Mouse (Mus musculus): ENCODE data around the gene Ubap1.

The Ubap1 gene

DNA sequence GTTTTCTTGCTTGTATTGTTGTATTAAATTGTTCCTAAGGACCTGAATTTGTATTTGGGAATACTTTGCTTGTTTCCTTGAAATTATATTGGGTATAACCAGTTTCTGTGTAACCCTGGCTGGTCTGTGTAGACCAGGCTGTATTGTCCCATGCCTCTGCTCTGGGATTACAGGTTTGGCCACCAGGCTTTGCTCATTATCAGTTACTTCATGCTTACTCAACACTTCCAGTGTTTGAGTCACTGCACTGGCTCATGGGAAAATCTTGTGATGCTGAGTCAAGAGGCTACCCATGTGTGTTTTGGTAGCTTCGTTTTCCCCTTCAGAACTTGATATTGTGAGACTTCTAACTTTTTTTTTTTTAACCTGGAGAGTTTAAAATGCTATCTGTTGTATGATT, 4.5 kb downstream of the Ubap1 start:
- no peak for DNase-seq (ENCODE audit: low spot score in 2 of 2)

- no peak for DNase-seq (ENCODE audit: low spot score in 2 of 2)
These were observed 8.4 kb downstream of the Ubap1 start for GRCm38 (mm10) chr4:41357154-41357553.

GRCm38 (mm10) chr4:41358669-41359068, 9.9 kb downstream of the Ubap1 start:
- DNase-seq (ENCODE audit: low spot score in 2 of 2) = no peak

DNA sequence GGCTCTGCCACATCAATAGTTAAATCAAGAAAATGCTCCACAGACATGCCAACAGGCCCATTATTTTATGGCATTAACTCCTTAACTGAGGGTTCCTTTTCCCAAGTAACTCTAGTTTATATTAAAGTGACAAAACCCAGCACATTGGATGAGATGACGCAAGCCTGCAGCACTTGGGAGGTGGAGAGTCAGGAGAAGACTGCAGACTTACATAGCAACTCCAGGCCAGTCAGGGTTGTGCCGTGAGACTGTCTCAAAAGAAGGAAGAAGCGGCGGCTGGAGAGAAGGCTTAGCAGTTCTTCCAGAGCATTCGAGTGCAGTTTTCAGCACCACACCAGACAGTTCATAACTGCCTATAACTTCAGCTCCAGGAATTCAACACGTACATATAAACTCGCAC, 10.6 kb downstream of the Ubap1 start:
- no peak for DNase-seq (ENCODE audit: low spot score in 2 of 2)

DNA sequence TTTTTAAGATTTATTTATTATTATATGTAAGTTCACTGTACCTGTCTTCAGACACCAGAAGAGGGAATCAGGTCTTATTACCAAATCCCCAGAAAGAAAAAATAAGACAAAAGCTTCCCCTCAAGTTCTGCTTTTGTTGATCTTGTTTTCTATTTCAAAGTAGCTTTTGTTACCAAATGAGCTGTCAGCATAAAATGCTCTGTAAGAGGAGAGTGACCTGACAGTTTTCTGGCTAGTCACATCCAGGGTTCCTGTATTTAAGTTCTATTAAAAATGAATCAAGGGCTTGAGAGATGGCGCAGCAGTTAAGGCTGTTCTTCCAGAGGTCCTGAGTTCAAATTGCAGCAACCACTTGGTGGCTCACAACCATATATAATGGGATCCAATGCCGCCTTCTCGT, 12.3 kb downstream of the Ubap1 start:
- no peak for DNase-seq (ENCODE audit: low spot score in 2 of 2)

- no peak for DNase-seq (ENCODE audit: low spot score in 2 of 2)
These were observed 19.4 kb downstream of the Ubap1 start for GRCm38 (mm10) chr4:41368198-41368597.

DNA sequence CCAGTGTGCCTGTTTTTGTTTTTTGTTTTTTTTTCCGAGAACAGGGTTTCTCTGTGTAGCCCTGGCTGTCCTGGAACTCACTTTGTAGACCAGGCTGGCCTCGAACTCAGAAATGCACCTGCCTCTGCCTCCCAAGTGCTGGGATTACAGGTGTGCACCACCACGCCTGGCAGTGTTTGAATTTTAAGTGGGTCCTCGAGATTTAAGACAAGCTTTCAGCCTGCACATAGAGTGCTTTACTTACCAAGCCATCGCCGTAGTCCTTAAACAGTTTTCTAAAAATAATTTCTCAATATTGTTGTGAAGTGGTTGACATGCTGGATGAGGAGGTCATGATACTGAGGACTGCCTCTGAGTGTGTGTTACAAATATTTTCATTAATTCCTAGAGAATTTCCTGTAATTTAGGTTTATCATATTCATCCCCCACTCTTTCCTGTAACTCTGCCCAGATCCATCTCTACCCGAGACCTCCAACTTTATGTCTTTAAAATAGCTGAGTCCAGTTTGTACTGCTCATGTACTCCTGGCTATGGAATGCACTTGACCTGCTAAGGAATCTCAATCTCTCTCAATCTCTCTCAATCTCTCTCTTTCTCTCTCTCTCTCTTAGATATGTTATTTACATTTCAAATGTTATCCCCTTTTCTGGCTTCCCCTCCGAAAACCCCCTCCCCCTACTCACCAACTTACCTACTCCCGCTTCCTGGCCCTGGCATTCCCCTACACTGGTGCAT, 21.1 kb downstream of the Ubap1 start:
- no peak for DNase-seq (ENCODE audit: low spot score in 2 of 2)

GRCm38 (mm10) chr4:41377567-41377966, 28.8 kb downstream of the Ubap1 start:
- no peak for DNase-seq (ENCODE audit: low spot score in 2 of 2)

GRCm38 (mm10) chr4:41381213-41381950, 32.6 kb downstream of the Ubap1 start:
- no peak for DNase-seq (ENCODE audit: low spot score in 2 of 2)

- no peak for DNase-seq (ENCODE audit: low spot score in 2 of 2)
These were observed 37.7 kb downstream of the Ubap1 start for GRCm38 (mm10) chr4:41386412-41386975.

DNA sequence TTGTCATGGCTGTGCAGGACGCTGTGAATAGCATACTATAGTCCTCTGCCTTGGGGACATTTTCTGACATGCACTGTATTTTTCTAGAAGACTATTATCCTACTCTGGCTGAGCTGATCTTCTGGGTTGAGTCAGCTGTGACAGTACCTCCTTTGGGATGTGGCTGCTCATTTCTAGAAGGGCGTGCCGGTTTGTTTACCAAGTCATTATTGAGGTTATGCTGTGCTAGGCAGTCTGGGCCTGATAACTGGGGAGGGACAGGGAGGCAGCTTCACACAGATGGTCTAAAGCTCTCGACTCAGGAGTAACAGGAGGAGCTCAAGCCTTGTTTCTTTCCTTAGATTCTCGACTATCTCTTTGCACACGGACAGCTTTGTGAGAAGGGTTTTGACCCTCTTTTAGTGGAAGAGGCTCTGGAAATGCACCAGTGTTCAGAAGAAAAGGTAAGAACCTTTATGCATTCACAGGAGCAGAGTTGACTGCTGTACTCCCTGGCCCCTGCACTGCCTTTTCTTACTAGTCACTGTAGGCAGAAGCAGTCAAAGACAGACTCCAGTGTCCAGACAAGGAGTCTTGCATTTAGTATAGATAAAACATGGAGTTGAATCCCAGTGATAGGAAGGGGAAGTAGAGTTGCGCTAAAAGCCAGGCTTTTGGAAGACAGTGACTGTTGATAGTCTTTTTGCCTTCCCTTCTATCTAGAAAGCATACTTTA, 39.1 kb downstream of the Ubap1 start:
- DNase-seq (ENCODE audit: low spot score in 2 of 2) = no peak

DNA sequence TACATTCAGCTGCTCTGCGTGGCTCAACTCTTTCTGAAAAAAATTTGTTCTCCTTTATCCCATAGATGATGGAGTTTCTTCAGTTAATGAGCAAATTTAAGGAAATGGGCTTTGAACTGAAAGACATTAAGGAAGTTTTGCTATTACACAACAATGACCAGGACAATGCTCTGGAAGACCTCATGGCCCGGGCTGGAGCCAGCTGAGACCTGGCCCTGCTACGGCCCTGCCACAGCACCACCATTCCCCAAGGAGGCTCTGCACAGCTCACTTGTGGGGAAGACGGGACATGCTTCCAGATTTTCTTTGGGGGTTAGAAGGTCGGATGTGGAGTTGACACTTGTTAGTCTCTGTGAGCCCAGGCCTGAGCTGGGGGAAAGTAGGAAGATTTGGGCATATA, 39.8 kb downstream of the Ubap1 start:
- no peak for DNase-seq (ENCODE audit: low spot score in 2 of 2)

DNA sequence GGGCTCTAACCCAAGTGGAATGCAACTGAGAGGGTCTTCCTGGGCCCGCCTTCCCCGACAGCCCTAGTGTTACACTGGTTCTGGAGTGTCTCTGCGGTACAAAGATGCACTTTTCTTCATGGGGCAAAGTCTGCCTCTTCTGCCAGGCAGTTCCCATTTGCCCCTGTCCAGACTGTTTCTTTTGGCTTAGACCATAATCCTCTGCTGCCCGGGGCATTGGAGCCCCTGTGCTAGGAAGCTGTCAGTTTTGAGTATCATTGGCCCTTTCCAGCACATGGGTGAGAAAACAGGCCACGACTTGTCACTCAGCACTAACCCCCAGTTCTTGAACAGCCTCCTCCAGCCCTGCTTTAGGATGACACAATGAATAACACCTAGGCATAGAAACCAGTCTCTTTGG, 40.4 kb downstream of the Ubap1 start:
- DNase-seq (ENCODE audit: low spot score in 2 of 2) = no peak

- peak; percentile 68 to 69 for DNase-seq (ENCODE audit: low spot score in 2 of 2)
These were observed 41.3 kb downstream of the Ubap1 start for GRCm38 (mm10) chr4:41390122-41390521.

GRCm38 (mm10) chr4:41391015-41391414, 42.2 kb downstream of the Ubap1 start:
- DNase-seq (ENCODE audit: low spot score in 2 of 2) = no peak

DNA sequence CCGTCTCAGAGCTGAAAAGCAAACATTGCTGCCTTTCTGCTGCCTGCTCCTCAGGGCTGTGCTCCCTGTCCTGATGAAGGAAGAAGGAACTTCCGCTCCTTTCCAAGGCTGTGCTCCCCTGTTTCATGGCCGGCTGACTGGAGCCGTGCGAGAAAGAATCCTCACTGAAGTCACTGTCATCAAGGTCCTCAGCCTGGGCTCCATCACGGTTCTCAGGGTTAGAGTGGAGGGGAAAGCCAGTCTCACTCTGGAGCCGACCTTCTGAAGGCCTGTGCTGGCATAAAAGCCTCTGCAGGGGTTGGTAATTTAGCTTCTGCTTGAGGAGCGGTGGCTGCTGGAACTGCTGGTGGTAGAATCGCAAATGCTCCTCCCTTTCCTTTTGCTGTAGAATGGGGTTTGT, 45.9 kb downstream of the Ubap1 start:
- DNase-seq (ENCODE audit: low spot score in 2 of 2) = no peak

GRCm38 (mm10) chr4:41398353-41398752, 49.6 kb downstream of the Ubap1 start:
- no peak for DNase-seq (ENCODE audit: low spot score in 2 of 2)

GRCm38 (mm10) chr4:41399904-41400303, 51.1 kb downstream of the Ubap1 start:
- no peak for DNase-seq (ENCODE audit: low spot score in 2 of 2)

DNA sequence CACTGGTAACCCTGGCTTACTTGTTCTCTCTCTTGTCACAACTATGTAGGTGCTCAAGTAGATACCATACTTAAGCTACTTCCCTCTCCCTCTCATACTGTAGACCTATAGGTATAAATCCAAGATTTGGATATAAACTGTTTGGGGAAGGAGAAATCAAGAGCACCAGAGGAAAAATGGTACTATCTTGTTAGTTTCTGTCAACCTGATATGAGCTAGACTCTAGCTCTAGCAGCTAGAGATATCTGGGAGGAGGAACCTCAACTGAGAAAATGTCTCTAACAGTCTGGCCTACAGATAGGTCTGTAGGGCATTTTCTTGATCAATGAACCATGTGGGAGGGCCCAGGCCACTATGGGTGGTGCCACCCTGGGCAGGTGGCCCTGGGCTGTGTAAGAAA, 52.4 kb downstream of the Ubap1 start:
- DNase-seq (ENCODE audit: low spot score in 2 of 2) = no peak

- no peak for DNase-seq (ENCODE audit: low spot score in 2 of 2)
These were observed 52.8 kb downstream of the Ubap1 start for GRCm38 (mm10) chr4:41401573-41401972.

DNA sequence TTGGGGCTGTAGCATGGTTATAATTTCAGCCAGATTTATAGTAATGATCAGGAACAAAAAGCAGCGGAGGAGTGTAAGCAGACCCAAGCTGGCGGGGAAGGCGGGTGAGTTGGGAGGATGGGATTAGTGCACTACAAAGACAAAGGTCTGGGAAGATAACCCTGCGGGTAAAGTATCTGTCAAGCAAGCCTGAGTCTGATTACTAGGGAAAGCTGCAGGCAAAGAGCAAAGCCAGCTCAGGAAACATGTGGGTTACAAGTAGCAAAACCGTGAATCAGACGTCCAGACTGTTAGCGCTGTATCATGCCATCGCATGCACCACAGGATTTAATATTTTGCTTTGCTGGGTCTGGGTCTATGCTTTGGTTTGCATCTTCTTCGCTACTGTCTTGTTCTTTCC, 57.8 kb downstream of the Ubap1 start:
- DNase-seq (ENCODE audit: low spot score in 2 of 2) = no peak

- DNase-seq (ENCODE audit: low spot score in 2 of 2) = no peak
These were observed 58.6 kb downstream of the Ubap1 start for GRCm38 (mm10) chr4:41407353-41407752.
